Mouse (Mus musculus) ES-Bruce4 (cell line): ENCODE data around the gene Lat2. TPM values are rescaled to one million over a fixed set of nuclear protein-coding genes. Genes with fewer than 3 reads are reported as not detected.

Experiments used
- H3K27ac ChIP-seq: 2 replicates; pipeline ENCODE4 v1.5.1; 2012; ENCODE audit warnings: low read length, inconsistent platforms; ENCODE audit not compliant: insufficient read depth
- H3K27me3 ChIP-seq: 2 replicates; pipeline ENCODE4 v1.6.1; 2012; ENCODE audit warnings: mild to moderate bottlenecking, low read length, inconsistent platforms; ENCODE audit not compliant: control insufficient read depth, poor library complexity, insufficient read depth, severe bottlenecking
- H3K36me3 ChIP-seq: 2 replicates; pipeline ENCODE4 v1.6.1; 2012; ENCODE audit warnings: inconsistent platforms, mild to moderate bottlenecking, low read length, moderate library complexity; ENCODE audit not compliant: control insufficient read depth, poor library complexity, insufficient read depth, severe bottlenecking
- H3K4me1 ChIP-seq: one replicate; pipeline ENCODE4 v1.8.1; 2011; ENCODE audit warnings: low read length; ENCODE audit not compliant: control insufficient read depth, insufficient read depth
- H3K4me3 ChIP-seq: 2 replicates; pipeline ENCODE4 v1.5.1; 2011; ENCODE audit warnings: low read depth, mild to moderate bottlenecking, low read length
- H3K9ac ChIP-seq: 2 replicates; pipeline ENCODE4 v1.6.1; 2012; ENCODE audit warnings: low read depth, mild to moderate bottlenecking, inconsistent platforms; ENCODE audit not compliant: poor library complexity, severe bottlenecking
- H3K9me3 ChIP-seq: replicated peaks from 2 replicates; pipeline ENCODE4 v1.6.1; 2012; ENCODE audit warnings: mild to moderate bottlenecking, low read length, inconsistent platforms; ENCODE audit not compliant: control insufficient read depth, poor library complexity, insufficient read depth, severe bottlenecking
- CTCF ChIP-seq: IDR thresholded peaks from one replicate; pipeline ENCODE4 v1.8.1; 2011; ENCODE audit warnings: low read depth, low read length
- EP300 ChIP-seq: IDR thresholded peaks from 2 replicates; pipeline ENCODE4 v1.6.1; 2011; ENCODE audit warnings: low read depth, low read length; ENCODE audit not compliant: insufficient read depth
- POLR2A ChIP-seq: IDR thresholded peaks from one replicate; pipeline ENCODE4 v1.8.1; 2011; ENCODE audit warnings: low read length; ENCODE audit not compliant: insufficient read depth
- polyA plus RNA-seq: library from polyadenylated mRNA; stranded (reverse); fragments of >200 nt; gene quantifications from 2 replicates; pipeline ENCODE4 v1.2.4, GENCODE M21; 2011; ENCODE audit warnings: low read depth; ENCODE audit not compliant: missing spikeins, insufficient read depth, insufficient read length

The Lat2 gene
- polyA plus RNA-seq, 1 experiment: 2.2 TPM

DNA sequence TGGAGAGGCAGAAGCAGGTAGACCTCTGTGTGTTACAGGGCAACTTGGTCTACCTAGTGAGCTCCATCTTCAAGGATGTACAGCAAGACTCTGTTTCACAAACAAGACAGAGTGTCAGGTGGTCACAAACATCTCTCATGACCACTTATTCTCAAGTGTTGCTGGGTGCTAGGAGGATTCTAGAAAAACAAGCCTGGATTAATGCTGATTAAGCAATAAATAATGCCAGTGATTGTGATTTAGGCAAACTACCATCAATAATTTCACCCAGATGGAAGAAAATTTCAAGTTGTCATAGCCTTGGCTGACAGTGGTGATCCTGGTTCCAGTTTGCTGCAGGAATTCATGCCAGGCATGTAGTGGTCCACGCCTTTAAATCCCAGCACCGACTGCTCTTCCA lies 50.6 kb downstream of the Lat2 start:
- H3K27me3 ChIP-seq: no peaks in the 10 kb centered on the region
- H3K9me3 ChIP-seq: no peaks in the 10 kb centered on the region
- TF ChIP-seq CTCF: no peak
- TF ChIP-seq EP300: no peak
- TF ChIP-seq POLR2A: no peak
- no peak overlapping the region for H3K4me3 ChIP-seq
- no peaks in the 10 kb centered on the region for H3K36me3 ChIP-seq
- H3K4me1 ChIP-seq: peaks cover 6% of the 10 kb centered on the region
- no peak overlapping the region for H3K9ac ChIP-seq
- H3K27ac ChIP-seq: no peak overlapping the region

DNA sequence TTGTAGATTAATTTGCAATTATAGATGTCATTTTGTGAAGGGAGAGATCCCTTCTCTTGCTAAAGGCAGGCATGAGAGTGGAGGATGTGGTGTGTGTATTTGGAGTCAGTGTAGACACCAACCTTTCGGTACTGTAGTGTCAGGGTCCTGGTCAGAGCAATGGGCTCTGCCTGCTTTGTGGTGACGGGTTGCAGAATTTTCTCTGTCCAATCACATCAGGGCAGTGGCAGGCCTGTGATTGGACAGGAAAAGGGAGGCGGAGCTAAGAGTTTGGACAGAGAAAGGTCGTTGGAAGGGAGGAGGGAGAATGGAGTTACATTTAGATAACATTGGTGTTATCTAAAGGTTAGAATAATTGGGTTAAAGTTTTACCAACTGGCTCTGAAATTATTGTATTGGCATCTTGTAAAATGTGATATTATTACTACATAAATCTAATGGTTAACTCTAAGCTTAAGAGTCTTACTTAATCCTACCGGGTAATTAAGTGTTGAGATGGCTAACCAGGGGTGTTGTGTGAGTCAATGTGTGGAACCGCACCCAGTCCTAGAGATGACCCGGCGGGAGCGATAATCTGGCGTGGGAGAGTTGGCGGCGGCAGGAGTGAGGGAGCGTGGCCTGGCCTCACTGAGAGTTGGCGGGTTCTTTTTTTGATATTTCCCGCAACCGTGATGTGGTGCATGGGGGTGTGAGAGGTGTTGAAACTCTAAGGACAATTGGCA lies 54.2 kb downstream of the Lat2 start:
- no peaks in the 10 kb centered on the region for H3K4me1 ChIP-seq
- TF ChIP-seq CTCF (no peak), EP300 (no peak), POLR2A (no peak)
- no peaks in the 10 kb centered on the region for H3K36me3 ChIP-seq
- no peak overlapping the region for H3K4me3 ChIP-seq
- no peaks in the 10 kb centered on the region for H3K9me3 ChIP-seq
- no peaks in the 10 kb centered on the region for H3K27me3 ChIP-seq
- no peak overlapping the region for H3K27ac ChIP-seq
- H3K9ac ChIP-seq: no peak overlapping the region

DNA sequence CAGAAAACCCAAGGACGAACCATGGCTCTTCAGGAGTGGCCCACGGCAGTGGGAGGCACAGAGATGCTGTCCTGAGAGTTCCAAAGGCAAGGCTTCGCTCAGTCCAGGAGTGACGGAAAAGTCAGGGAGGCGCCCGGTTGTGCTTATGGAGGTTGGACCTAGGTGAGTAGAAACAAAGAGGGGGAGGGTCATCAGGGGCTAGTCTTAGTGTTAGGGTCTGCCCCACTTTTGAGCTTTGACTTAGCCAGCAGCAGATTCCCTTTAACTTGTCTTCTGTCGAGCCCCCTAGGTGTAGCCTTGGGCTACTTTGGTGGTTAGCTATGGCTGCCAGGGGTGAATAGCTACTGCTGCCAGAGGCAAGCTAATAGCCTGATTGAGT lies 54.8 kb downstream of the Lat2 start, which contains the start of gene Syna:
Gene Syna, minus strand, starts transcription at position 101 of the 379 bp plus-strand sequence.
- no peaks in the 10 kb centered on the region for H3K36me3 ChIP-seq
- no peaks in the 10 kb centered on the region for H3K4me1 ChIP-seq
- no peaks in the 10 kb centered on the region for H3K27me3 ChIP-seq
- no peak within 1 kb of the TSS for H3K27ac ChIP-seq
- H3K9me3 ChIP-seq: no peaks in the 10 kb centered on the region
- no peak within 1 kb of the TSS for H3K9ac ChIP-seq
- TF ChIP-seq EP300: no peak
- no peak for TF ChIP-seq CTCF
- TF ChIP-seq POLR2A: no peak
- H3K4me3 ChIP-seq: no peak within 1 kb of the TSS

DNA sequence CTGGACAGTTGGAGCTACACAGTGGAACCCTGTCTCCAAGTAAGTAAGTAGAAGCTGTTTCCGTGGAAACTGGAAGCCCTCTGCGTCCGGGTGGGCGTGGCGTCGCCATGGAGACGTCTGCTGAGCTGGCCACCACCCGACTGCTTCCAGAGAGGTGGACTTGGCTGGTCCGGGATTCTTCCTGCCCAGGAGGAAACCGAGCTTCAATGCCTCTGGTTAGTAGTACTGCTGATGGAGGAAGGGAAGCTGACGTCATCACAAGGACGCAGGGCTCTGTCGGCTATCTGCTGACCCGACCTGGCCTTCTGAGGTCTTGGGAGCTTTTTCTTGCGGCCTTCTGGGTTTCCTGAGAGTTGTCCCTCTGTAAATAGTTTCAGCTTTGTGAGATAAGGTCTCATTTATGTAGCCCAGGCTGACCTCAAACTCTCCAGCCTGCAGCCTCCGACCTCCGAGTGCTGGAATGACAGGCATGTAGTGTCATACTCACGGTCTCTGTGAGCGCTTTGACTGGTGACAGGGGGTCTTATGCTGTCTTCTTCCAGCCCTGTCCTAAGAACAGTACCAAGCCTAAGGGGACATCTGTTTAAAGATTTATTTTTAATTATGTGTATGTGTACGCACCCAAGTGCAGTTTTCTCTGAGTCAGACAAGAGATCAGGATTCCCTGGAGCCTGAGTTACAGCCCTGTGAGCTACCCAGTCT lies 59.2 kb downstream of the Lat2 start:
- no peaks in the 10 kb centered on the region for H3K27me3 ChIP-seq
- H3K4me3 ChIP-seq: no peak overlapping the region

DNA sequence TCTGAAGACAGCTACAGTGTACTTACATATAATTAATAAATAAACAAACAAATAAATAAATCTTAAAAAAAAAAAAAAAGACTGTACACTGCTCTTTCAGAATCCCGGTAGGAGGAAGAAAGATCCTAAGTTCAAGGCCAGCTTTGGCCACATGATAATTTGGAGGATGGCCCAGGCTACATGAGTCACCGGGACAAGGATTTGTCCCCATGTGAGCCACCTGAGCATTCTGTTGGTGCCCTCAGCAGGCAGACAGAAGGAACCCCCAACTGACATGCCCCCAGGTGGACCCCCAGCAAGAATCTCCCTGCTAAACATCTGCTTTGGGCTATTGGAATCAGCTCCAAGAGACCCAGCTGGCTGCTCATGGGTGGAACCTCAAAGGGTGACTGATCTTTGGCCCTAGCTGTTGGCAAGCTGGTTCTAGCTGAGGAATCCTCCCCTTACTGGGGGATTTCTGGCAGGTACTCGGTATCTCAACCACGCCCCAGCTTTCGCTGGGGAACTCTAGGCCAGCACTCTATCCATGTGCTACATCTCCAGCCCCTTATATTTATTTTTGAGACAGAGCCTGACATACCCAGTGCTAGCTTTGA lies 60.8 kb downstream of the Lat2 start:
- Histone ChIP-seq H3K9ac (no peak overlapping the region), H3K27ac (no peak overlapping the region), H3K27me3 (no peaks in the 10 kb centered on the region), H3K4me3 (no peak overlapping the region), H3K9me3 (no peaks in the 10 kb centered on the region), H3K36me3 (no peaks in the 10 kb centered on the region), H3K4me1 (no peaks in the 10 kb centered on the region)
- TF ChIP-seq POLR2A (no peak), EP300 (no peak), CTCF (no peak)

More for the DNA sequence above, 59.2 kb downstream of the Lat2 start:
- Histone ChIP-seq H3K9ac (no peak overlapping the region), H3K4me1 (no peaks in the 10 kb centered on the region), H3K36me3 (no peaks in the 10 kb centered on the region), H3K9me3 (no peaks in the 10 kb centered on the region), H3K27ac (no peak overlapping the region)
- TF ChIP-seq POLR2A (no peak), EP300 (no peak), CTCF (no peak)
